Mouse (Mus musculus): ENCODE measurements around the gene Gm6614. TPM values are rescaled to one million over a fixed set of nuclear protein-coding genes. Genes with fewer than 3 reads are reported as not detected.
"Not testable (repeated sequence)": the region's sequence is repeated elsewhere in the genome, so short reads cannot be mapped to it uniquely, and the experiment has no call there.

Gene Gm6614
- not detected in 2 replicates for polyA plus RNA-seq (2011; ENCODE audit: insufficient read length, low read depth, missing spikeins)

- no peak within 1 kb of the TSS for H3K4me3 ChIP-seq (ENCODE audit: insufficient read depth, low read length)
- TF ChIP-seq POLR2A (IDR thresholded peaks at IDR 0.05; ENCODE audit: low read depth, low read length) = no peak
- TF ChIP-seq CTCF (IDR thresholded peaks at IDR 0.05; ENCODE audit: borderline replicate concordance, insufficient read depth, low read length) = no peak
- no peaks in the 10 kb centered on the region for H3K4me1 ChIP-seq (ENCODE audit: control insufficient read depth, insufficient read depth, low read length)
- H3K27ac ChIP-seq (ENCODE audit: insufficient read depth, low read length) = no peak within 1 kb of the TSS
These were observed at the start of gene Gm6614 for GRCm38 (mm10) chr6:142011364-142011955. TSS of gene Gm6614 (minus strand) at chr6:142011414.

- not testable (repeated sequence) for H3K27ac ChIP-seq (ENCODE audit: insufficient read depth, low read length); H3K4me1 ChIP-seq (ENCODE audit: control insufficient read depth, insufficient read depth, low read length); H3K4me3 ChIP-seq (ENCODE audit: insufficient read depth, low read length)
These were observed 47.1 kb upstream of the Gm6614 start for GRCm38 (mm10) chr6:142058281-142058680.

GRCm38 (mm10) chr6:142047689-142048088, 36.5 kb upstream of the Gm6614 start:
- Histone ChIP-seq H3K4me3 (ENCODE audit: insufficient read depth, low read length) (no peak overlapping the region), H3K4me1 (ENCODE audit: control insufficient read depth, insufficient read depth, low read length) (no peaks in the 10 kb centered on the region), H3K27ac (ENCODE audit: insufficient read depth, low read length) (no peak overlapping the region)
- TF ChIP-seq POLR2A (IDR thresholded peaks at IDR 0.05; ENCODE audit: low read depth, low read length) = no peak
- no peak for TF ChIP-seq CTCF (IDR thresholded peaks at IDR 0.05; ENCODE audit: borderline replicate concordance, insufficient read depth, low read length)

GRCm38 (mm10) chr6:142045746-142046145, 34.5 kb upstream of the Gm6614 start:
- Histone ChIP-seq H3K4me3 (ENCODE audit: insufficient read depth, low read length) (no peak overlapping the region), H3K27ac (ENCODE audit: insufficient read depth, low read length) (no peak overlapping the region), H3K4me1 (ENCODE audit: control insufficient read depth, insufficient read depth, low read length) (no peaks in the 10 kb centered on the region)
- TF ChIP-seq POLR2A (IDR thresholded peaks at IDR 0.05; ENCODE audit: low read depth, low read length) (no peak), CTCF (IDR thresholded peaks at IDR 0.05; ENCODE audit: borderline replicate concordance, insufficient read depth, low read length) (no peak)

GRCm38 (mm10) chr6:142041896-142042295, 30.7 kb upstream of the Gm6614 start:
- TF ChIP-seq CTCF (IDR thresholded peaks at IDR 0.05; ENCODE audit: borderline replicate concordance, insufficient read depth, low read length) = no peak
- H3K27ac ChIP-seq (ENCODE audit: insufficient read depth, low read length) = no peak overlapping the region

GRCm38 (mm10) chr6:142040306-142041175, 29.3 kb upstream of the Gm6614 start:
- TF ChIP-seq POLR2A (IDR thresholded peaks at IDR 0.05; ENCODE audit: low read depth, low read length) (no peak), CTCF (IDR thresholded peaks at IDR 0.05; ENCODE audit: borderline replicate concordance, insufficient read depth, low read length) (no peak)
- Histone ChIP-seq H3K27ac (ENCODE audit: insufficient read depth, low read length) (no peak overlapping the region), H3K4me1 (ENCODE audit: control insufficient read depth, insufficient read depth, low read length) (no peaks in the 10 kb centered on the region), H3K4me3 (ENCODE audit: insufficient read depth, low read length) (no peak overlapping the region)

More at GRCm38 (mm10) chr6:142041896-142042295, 30.7 kb upstream of the Gm6614 start:
- Histone ChIP-seq H3K4me3 (ENCODE audit: insufficient read depth, low read length) (no peak overlapping the region), H3K4me1 (ENCODE audit: control insufficient read depth, insufficient read depth, low read length) (no peaks in the 10 kb centered on the region)

GRCm38 (mm10) chr6:142035771-142036170, 24.6 kb upstream of the Gm6614 start:
- H3K4me3 ChIP-seq (ENCODE audit: insufficient read depth, low read length) = no peak overlapping the region
- TF ChIP-seq POLR2A (IDR thresholded peaks at IDR 0.05; ENCODE audit: low read depth, low read length) (no peak), CTCF (IDR thresholded peaks at IDR 0.05; ENCODE audit: borderline replicate concordance, insufficient read depth, low read length) (no peak)
- H3K4me1 ChIP-seq (ENCODE audit: control insufficient read depth, insufficient read depth, low read length) = no peaks in the 10 kb centered on the region
- no peak overlapping the region for H3K27ac ChIP-seq (ENCODE audit: insufficient read depth, low read length)

GRCm38 (mm10) chr6:142021671-142022070, 10.5 kb upstream of the Gm6614 start:
- no peak overlapping the region for H3K4me3 ChIP-seq (ENCODE audit: insufficient read depth, low read length)
- H3K27ac ChIP-seq (ENCODE audit: insufficient read depth, low read length) = no peak overlapping the region
- no peak for TF ChIP-seq CTCF (IDR thresholded peaks at IDR 0.05; ENCODE audit: borderline replicate concordance, insufficient read depth, low read length)
- no peak for TF ChIP-seq POLR2A (IDR thresholded peaks at IDR 0.05; ENCODE audit: low read depth, low read length)
- no peaks in the 10 kb centered on the region for H3K4me1 ChIP-seq (ENCODE audit: control insufficient read depth, insufficient read depth, low read length)

GRCm38 (mm10) chr6:141986772-141987171, 24.4 kb downstream of the Gm6614 start:
- TF ChIP-seq CTCF (IDR thresholded peaks at IDR 0.05; ENCODE audit: borderline replicate concordance, insufficient read depth, low read length) (no peak), POLR2A (IDR thresholded peaks at IDR 0.05; ENCODE audit: low read depth, low read length) (no peak)
- H3K27ac ChIP-seq (ENCODE audit: insufficient read depth, low read length) = no peak overlapping the region
- H3K4me3 ChIP-seq (ENCODE audit: insufficient read depth, low read length) = no peak overlapping the region
- no peaks in the 10 kb centered on the region for H3K4me1 ChIP-seq (ENCODE audit: control insufficient read depth, insufficient read depth, low read length)

GRCm38 (mm10) chr6:141984644-141985043, 26.6 kb downstream of the Gm6614 start:
- H3K4me3 ChIP-seq (ENCODE audit: insufficient read depth, low read length) = no peak overlapping the region
- no peak overlapping the region for H3K27ac ChIP-seq (ENCODE audit: insufficient read depth, low read length)
- TF ChIP-seq CTCF (IDR thresholded peaks at IDR 0.05; ENCODE audit: borderline replicate concordance, insufficient read depth, low read length) (no peak), POLR2A (IDR thresholded peaks at IDR 0.05; ENCODE audit: low read depth, low read length) (no peak)
- no peaks in the 10 kb centered on the region for H3K4me1 ChIP-seq (ENCODE audit: control insufficient read depth, insufficient read depth, low read length)
